Mouse (Mus musculus) neural tube, embryonic 11.5 days (tissue): Measurements from ENCODE around the gene S100a1. TPM values are rescaled to one million over a fixed set of nuclear protein-coding genes. Genes with fewer than 3 reads are reported as not detected.

ENCODE experiments used
- ATAC-seq: fragments of 200-750 bp; cut with Nextera tagmentation; 2 replicates; pipeline ENCODE4 v1.8.0; 2017; ENCODE audit warnings: moderate number of reproducible peaks, mild to moderate bottlenecking, moderate TSS enrichment, moderate library complexity; ENCODE audit not compliant: insufficient read depth, low FRiP score, low TSS enrichment
- DNase-seq: peaks from one replicate; pipeline ENCODE4 v3.0.0-alpha.2; 2015; ENCODE audit warnings: low spot score
- H3K27ac ChIP-seq: fragments of 300-500 bp; sonication (generic); 2 replicates; pipeline ENCODE4 v1.5.1; 2014; ENCODE audit warnings: low read depth, mild to moderate bottlenecking, low read length
- H3K27me3 ChIP-seq: fragments of 300-500 bp; sonication (generic); 2 replicates; pipeline ENCODE4 v1.6.1; 2014; ENCODE audit warnings: mild to moderate bottlenecking, low read length, mixed read lengths; ENCODE audit not compliant: control insufficient read depth, insufficient read depth
- H3K36me3 ChIP-seq: fragments of 300-500 bp; sonication (generic); 2 replicates; pipeline ENCODE4 v1.6.1; 2014; ENCODE audit warnings: mild to moderate bottlenecking, low read length, moderate library complexity, mixed read lengths; ENCODE audit not compliant: control insufficient read depth, insufficient read depth
- H3K4me1 ChIP-seq: fragments of 300-500 bp; sonication (generic); 2 replicates; pipeline ENCODE4 v1.6.1; 2014; ENCODE audit warnings: low read length, mixed read lengths; ENCODE audit not compliant: control insufficient read depth, insufficient read depth
- H3K4me2 ChIP-seq: fragments of 300-500 bp; sonication (generic); 2 replicates; pipeline ENCODE4 v1.6.1; 2014; ENCODE audit warnings: low read depth, mild to moderate bottlenecking, moderate library complexity
- H3K4me3 ChIP-seq: fragments of 300-500 bp; sonication (generic); 2 replicates; pipeline ENCODE4 v1.5.1; 2014; ENCODE audit warnings: low read depth, low read length
- H3K9ac ChIP-seq: fragments of 300-500 bp; sonication (generic); 2 replicates; pipeline ENCODE4 v1.6.1; 2014; ENCODE audit warnings: mild to moderate bottlenecking, low read length
- H3K9me3 ChIP-seq: fragments of 300-500 bp; sonication (generic); 2 replicates; pipeline ENCODE4 v1.6.1; 2016; ENCODE audit warnings: low read length; ENCODE audit not compliant: control insufficient read depth
- WGBS: fragments of 180-500 bp; shearing (Covaris S2); extraction: QIAGEN DNeasy Blood & Tissue Kit; methylation state at CpG from one replicate; pipeline ENCODE4 v1.1.7; 2014; 5-methylcytosine and 5-hydroxymethylcytosine counted together
- polyA plus RNA-seq: library from polyadenylated mRNA; unstranded; fragments of >200 nt; fragmentation: Nextera tagmentation; extraction: Ambion mirVana; gene quantifications from 2 replicates; pipeline ENCODE4 v1.2.1, GENCODE M21; 2014

The S100a1 gene
- polyA plus RNA-seq = 4.6 and 8.4 TPM in 2 replicates

DNA sequence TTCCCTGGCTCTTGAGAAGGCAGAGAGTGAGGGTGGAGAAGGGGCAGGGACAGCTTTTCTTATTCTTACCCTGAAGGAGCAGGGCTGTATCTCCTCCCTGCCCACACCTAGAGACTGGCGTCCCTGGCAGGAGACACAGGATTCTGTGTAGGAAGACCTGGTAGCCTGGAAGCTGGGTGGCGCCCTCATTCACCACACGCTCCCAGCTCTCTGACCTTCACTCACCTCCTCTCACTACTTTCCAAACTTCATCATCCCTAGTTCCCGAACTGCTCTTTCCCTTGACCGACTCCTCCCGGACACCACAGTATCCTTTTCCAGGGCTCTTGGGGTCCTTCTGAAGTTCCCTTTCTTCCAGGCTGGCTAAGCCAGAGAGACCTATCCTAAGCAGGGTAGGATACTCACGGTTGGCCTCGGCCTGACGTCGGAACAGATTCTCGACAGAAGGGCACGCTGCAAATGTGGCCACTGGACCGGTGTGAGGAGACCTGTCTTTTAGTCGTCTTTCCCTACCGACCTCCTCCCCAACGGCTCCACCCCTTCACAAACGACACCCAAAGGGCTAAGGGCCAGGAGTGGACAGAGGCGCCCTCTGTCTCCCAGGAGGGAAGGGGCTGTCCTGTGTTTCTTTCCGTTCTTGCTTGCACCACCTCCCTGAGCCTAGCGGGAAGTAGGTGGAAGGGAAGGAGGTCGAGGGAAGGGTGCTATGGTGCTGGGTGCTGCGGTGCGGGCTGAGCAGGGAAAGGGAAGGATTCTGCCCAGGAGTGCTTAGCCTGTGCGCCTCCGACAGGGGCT is at the start of gene S100a1, which contains the start of gene S100a13:
S100a1 (minus strand) TSS at position 597 of the 795 bp plus-strand sequence.
S100a13 (plus strand) TSS at position 640 of the 795 bp plus-strand sequence.
- peak within 1 kb of the TSS; percentile 45; the same call in 1 of the 2 replicates for H3K9ac ChIP-seq
- peaks cover 2% of the 10 kb centered on the region; the same call in 1 of the 2 replicates for H3K4me1 ChIP-seq
- no peak within 1 kb of the TSS for H3K27ac ChIP-seq
- H3K27me3 ChIP-seq = no peaks in the 10 kb centered on the region
- peak within 1 kb of the TSS; percentile 62 for H3K4me2 ChIP-seq
- H3K9me3 ChIP-seq = no peaks in the 10 kb centered on the region
- WGBS = 4% methylated on average over 24 of the region's 25 CpGs
- H3K4me3 ChIP-seq = peak within 1 kb of the TSS; percentile 25
- no peaks in the 10 kb centered on the region for H3K36me3 ChIP-seq
- DNase-seq (peak; percentile 36), ATAC-seq (no peak)

DNA sequence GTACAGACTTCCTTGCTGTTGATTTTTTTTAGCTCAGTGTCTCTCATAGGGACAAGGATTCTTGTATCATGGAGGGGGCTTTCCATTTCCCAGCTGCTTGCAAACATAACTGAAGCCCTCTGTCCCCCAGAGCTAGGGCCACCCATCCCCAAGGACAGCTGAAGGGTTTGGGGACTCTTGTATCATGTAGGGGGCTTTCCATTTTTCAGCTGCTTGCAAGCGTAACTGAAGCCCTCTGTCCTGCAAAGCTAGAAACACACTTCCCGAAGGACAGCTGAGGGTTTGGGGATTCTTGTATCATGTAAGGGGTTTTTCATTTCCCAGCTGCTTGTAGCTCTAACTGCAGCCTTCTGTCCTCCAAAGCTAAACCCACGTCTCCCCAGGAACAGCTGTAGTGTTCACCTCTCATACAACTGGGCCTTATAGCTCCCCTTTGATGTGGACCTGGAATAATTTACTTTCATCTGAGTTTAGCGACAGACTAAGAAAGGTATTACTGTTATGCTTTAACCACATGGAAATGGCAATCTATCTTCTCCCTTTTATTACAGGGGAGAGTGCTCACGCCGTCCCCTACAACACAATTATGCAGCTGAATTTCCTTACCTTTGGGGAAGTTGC is 45.9 kb upstream of the S100a1 start, which contains the start of gene S100a3:
S100a3 (plus strand) TSS at position 571 of the 621 bp plus-strand sequence.
- Histone ChIP-seq H3K4me2 (no peak within 1 kb of the TSS), H3K9me3 (no peaks in the 10 kb centered on the region), H3K36me3 (no peaks in the 10 kb centered on the region), H3K4me1 (no peaks in the 10 kb centered on the region), H3K9ac (no peak within 1 kb of the TSS), H3K27me3 (no peaks in the 10 kb centered on the region), H3K4me3 (no peak within 1 kb of the TSS), H3K27ac (no peak within 1 kb of the TSS)
- no peak for DNase-seq
- ATAC-seq = no peak
- WGBS = 76% methylated on average over 6 of the region's 6 CpGs

DNA sequence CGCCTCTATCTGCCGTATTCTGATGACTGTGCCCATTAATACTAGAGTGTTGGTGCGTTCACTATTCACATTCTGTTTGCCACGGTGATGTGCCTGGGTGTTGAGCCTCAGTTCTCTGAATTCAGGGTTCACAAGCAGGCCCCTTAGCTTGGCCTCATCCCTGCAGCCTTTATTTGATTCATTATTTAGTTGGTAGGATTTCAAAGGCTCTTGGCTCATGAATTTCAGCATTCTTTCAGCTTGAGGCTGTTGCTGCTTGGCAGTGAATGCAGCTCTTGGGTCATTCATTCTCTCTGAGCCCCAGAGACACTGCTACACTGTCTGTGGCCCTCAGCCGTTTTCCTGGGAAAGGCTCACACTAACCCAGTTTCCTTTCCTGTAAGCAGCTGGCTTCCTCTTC is 41.8 kb upstream of the S100a1 start:
- ATAC-seq = no peak
- H3K9ac ChIP-seq = no peak overlapping the region
- H3K4me2 ChIP-seq = no peak overlapping the region
- 58% methylated on average over 5 of the region's 5 CpGs for WGBS
- no peak overlapping the region for H3K27ac ChIP-seq
- H3K4me3 ChIP-seq = no peak overlapping the region
- DNase-seq = peak; percentile 15
- no peaks in the 10 kb centered on the region for H3K4me1 ChIP-seq
- H3K9me3 ChIP-seq = no peaks in the 10 kb centered on the region
- no peaks in the 10 kb centered on the region for H3K27me3 ChIP-seq
- H3K36me3 ChIP-seq = no peaks in the 10 kb centered on the region

DNA sequence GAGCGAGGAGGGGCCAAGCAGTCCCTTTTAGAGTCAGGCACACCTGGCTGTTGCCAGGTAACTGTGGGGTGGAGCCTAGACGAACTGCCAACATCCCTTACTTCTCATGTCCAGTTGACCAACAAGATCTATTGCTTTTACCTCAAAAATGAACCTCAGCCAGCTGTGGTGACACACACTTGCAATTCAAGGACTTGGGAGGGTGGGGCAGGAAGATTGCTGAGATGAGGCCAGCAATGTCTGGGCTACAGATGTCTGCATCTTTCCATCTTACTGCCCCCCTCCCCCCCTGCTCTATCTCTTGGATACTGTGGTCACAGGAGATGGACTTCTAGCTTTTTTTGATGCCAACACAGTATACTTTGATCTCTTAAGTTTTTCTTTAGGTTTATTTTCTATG is 38.0 kb upstream of the S100a1 start:
- Histone ChIP-seq H3K9ac (no peak overlapping the region), H3K27ac (no peak overlapping the region), H3K4me1 (no peaks in the 10 kb centered on the region), H3K4me2 (no peak overlapping the region), H3K36me3 (no peaks in the 10 kb centered on the region), H3K9me3 (no peaks in the 10 kb centered on the region), H3K27me3 (no peaks in the 10 kb centered on the region), H3K4me3 (no peak overlapping the region)
- ATAC-seq (no peak), DNase-seq (no peak)
- WGBS = 83% methylated on average over 2 of the region's 2 CpGs

DNA sequence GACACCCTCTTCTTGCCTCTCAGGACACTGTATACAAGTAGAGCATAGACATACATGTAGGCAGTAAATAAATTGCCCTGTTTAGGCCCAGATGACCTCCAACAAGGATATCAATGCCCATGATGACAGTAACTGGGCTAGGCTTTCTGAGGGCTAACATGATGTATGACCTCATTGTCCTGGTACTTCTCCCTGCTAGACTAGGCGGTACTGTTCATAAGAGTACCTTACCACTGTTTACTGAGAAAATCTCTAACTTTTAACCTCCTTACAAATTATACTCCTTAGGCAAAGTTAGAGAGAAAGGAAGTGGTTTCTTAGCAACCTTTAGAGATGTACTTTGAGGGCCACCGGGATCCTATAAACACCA is 36.2 kb upstream of the S100a1 start:
- H3K36me3 ChIP-seq = no peaks in the 10 kb centered on the region
- WGBS = 92% methylated on average over 2 of the region's 2 CpGs
- H3K9me3 ChIP-seq = no peaks in the 10 kb centered on the region
- H3K27me3 ChIP-seq = no peaks in the 10 kb centered on the region
- ATAC-seq (no peak), DNase-seq (no peak)
- no peak overlapping the region for H3K4me2 ChIP-seq
- H3K27ac ChIP-seq = no peak overlapping the region
- H3K9ac ChIP-seq = no peak overlapping the region
- no peak overlapping the region for H3K4me3 ChIP-seq
- H3K4me1 ChIP-seq = no peaks in the 10 kb centered on the region

DNA sequence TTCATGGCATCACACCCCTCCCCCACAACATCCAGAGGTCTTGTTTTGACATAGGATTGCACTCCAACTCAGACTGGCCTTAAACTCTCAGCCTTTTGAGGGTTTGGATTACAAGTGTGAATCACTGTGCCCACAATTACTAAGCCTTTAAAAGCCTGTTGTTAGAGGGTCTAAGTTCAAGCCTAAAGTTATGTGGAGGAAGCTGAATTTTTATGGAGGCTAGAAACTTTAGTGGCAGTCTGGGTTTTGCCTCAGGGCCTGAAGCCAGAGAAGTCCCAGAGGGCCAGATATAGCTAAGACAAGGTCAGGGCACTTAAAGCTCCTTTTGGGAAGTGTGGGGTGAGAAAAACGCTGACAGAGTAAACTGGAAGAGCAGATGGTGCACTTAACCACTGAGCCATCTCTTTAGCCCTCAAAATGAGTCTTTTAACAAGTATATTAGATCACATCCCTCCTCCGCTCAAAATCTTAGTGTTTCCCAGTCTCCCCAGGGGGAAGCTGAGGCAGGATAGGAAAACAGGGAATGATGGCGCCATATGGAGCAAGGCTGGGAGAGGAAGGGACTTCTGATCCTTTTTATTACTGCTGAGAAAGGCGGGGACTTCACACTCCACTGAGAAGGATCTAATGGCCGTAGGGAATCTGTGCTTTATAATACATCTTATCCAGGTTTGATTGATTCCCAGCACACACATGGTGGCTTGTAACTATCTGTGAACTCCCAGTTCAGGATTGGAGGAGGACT is 35.7 kb upstream of the S100a1 start:
- H3K4me2 ChIP-seq = no peak overlapping the region
- no peaks in the 10 kb centered on the region for H3K36me3 ChIP-seq
- H3K27me3 ChIP-seq = no peaks in the 10 kb centered on the region
- no peaks in the 10 kb centered on the region for H3K9me3 ChIP-seq
- H3K4me3 ChIP-seq = no peak overlapping the region
- DNase-seq (no peak), ATAC-seq (no peak)
- H3K9ac ChIP-seq = no peak overlapping the region
- no peak overlapping the region for H3K27ac ChIP-seq
- H3K4me1 ChIP-seq = no peaks in the 10 kb centered on the region
- 44% methylated on average over 5 of the region's 5 CpGs for WGBS

DNA sequence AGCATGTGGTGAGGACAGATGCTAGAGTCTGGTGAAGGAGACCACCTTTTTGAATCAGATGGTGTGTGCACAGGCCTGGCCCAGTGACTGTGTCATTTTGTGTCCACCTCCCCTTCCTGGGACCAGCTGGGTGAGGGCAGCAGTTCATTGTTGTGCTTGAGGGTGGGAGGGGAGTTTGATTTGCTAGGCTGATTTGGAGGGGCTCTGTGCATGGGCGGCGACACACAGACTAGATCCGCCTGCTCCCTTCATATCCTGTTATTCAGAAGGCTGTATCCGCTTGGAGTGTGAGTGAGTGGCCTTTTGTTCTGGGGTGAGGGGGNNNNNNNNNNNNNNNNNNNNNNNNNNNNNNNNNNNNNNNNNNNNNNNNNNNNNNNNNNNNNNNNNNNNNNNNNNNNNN is 26.7 kb upstream of the S100a1 start:
- Histone ChIP-seq H3K27ac (no peak overlapping the region), H3K9ac (peak overlapping the region; percentile 23; the same call in 1 of the 2 replicates), H3K4me3 (no peak overlapping the region), H3K36me3 (no peaks in the 10 kb centered on the region), H3K9me3 (no peaks in the 10 kb centered on the region), H3K27me3 (no peaks in the 10 kb centered on the region), H3K4me2 (no peak overlapping the region), H3K4me1 (peaks cover 3% of the 10 kb centered on the region; the same call in 1 of the 2 replicates)
- DNase-seq (peak; percentile 31), ATAC-seq (peak; percentile 58; the same call in 1 of the 2 replicates)
- 47% methylated on average over 4 of the region's 4 CpGs for WGBS

DNA sequence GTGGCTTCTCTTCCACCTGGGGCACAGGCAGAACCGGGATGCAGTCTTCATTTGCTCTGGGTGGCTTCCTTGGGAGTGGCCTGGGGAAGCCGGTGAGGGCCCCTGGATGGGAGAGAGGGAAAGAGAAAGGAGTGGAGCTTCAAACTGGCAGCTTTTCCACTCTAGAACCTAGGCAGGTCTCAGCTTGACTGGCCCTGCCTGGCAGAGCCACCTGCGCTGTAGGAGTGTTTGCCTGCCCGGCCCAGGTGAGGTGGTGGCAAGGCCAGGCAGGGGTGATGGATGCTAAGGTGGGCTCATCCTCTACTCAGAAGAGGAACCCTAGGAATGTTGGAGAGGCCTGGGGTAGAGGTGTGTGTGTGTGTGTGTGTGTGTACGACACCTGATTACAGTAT is 23.7 kb upstream of the S100a1 start:
- Histone ChIP-seq H3K27me3 (no peaks in the 10 kb centered on the region), H3K9me3 (no peaks in the 10 kb centered on the region), H3K4me3 (no peak overlapping the region), H3K4me2 (no peak overlapping the region), H3K27ac (no peak overlapping the region), H3K4me1 (peaks cover 3% of the 10 kb centered on the region; the same call in 1 of the 2 replicates), H3K36me3 (no peaks in the 10 kb centered on the region), H3K9ac (no peak overlapping the region)
- DNase-seq (no peak), ATAC-seq (no peak)
- WGBS = 82% methylated on average over 5 of the region's 5 CpGs
